Mouse (Mus musculus): ENCODE measurements around the gene Ulk1. TPM values are rescaled to one million over a fixed set of nuclear protein-coding genes. Genes with fewer than 3 reads are reported as not detected.

Ulk1 gene
- 48.8 and 70.4 TPM in 2 replicates for polyA plus RNA-seq (2012; rRNA removed; ENCODE audit: low replicate concordance)

DNA sequence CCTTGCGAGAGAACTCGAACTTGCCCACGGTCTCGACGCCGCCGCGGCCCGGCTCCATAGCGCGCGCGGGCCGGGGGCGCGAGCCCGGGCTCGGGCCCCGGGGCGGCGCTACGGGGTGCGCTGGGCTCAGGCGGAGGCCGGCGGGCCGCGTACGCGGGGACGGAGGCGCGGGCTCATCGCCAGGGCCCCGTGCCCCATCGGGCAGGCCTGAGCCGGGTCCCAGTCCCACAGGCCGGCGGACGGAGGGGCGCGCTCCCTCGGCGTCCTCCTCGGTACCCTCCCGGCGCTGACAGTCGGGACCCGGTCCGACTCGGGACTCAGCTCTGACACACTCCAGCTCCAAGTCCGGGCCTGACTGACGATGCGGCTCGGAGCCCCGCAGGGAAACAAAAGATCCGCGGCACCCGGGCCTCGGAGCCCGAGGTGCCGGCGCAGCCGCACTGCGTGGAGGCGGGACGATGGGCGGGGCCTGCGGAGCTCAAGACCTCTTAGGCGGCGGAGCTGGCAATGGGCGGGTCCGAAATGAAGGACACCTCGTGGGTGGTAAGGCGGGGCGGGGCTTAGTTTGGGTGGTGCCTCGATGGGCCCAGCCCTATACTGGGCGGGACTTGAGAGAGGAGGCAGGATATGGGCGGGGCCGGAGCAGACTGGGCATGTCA, at the start of gene Ulk1:
Gene Ulk1, minus strand, starts transcription at position 431 of the 659 bp plus-strand sequence.

DNA sequence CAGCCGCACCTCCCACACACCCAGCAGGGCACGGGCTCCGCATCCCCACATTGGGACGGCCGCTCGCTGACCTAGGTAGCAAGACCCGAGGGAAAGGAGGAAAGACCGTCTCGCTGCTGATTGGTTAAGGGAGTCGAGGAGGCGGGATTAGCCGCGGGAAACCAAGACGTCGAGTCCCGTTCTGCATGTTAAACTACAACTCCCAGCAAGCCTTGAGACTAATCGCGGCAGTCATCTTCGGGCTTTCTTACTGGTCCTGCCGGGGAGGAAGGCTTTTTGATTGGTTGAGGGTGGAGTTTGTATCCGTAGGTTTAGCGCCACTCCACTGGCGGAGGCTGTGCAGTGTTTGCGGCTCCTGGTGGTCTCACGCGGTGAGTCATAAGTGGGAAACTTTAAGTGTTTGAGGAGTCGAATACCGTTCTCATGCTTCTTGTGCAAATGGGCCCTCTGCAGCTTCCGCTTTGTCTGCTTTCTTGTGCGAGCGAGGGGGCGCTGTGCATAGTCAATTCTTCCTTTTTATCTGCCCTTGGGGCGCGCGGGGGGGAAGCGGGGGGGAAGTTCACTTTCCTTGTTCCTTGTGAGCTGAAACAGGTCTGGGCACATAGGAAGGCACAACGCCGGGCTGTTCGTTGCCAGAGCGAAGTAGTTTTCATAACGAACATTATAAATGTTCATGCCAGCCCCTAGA, 29.9 kb upstream of the Ulk1 start, which contains the start of the genes Hscb and Chek2:
Gene Hscb, minus strand, starts transcription at position 100 of the 688 bp plus-strand sequence.
Gene Chek2, plus strand, starts transcription at position 302 of the 688 bp plus-strand sequence.

DNA sequence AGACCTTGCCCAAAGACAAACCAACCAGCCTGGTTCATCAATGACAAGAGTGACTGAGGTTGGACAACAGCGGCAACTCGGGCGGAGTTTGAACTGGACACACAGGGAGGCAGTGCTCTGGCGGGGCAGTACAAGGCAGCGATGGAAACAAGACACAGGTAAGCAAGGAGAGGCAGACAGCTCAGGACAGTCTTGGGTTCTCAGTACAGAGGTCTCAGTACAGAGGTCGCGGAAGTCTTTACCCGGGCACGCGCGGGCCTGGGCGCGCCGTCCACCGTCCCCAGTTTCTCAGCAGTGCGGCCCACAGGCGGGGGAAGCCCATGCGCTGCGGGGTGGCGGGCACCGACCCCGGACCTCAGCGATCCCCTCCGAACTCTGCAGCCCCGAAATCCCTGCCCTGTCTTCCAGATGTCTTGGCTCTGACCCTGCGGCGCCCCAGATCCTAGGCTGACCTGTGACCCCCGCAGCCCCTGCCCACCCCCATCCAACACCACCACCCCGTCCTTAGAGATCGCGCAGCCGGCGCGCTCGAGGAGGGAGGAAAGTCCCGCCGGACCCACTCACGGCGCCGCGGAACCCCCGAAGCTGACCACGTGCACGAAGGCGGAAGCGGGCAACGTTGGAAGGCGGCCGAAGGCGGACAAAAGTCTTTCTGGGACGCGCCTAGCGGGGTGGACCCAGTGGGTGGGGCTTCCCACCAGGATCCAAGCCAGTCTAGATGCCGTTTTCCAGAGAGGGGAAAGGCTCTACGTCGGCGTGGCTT, 29.7 kb downstream of the Ulk1 start, which contains the start of gene Pus1:
Gene Pus1, minus strand, starts transcription at position 662 of the 763 bp plus-strand sequence.

DNA sequence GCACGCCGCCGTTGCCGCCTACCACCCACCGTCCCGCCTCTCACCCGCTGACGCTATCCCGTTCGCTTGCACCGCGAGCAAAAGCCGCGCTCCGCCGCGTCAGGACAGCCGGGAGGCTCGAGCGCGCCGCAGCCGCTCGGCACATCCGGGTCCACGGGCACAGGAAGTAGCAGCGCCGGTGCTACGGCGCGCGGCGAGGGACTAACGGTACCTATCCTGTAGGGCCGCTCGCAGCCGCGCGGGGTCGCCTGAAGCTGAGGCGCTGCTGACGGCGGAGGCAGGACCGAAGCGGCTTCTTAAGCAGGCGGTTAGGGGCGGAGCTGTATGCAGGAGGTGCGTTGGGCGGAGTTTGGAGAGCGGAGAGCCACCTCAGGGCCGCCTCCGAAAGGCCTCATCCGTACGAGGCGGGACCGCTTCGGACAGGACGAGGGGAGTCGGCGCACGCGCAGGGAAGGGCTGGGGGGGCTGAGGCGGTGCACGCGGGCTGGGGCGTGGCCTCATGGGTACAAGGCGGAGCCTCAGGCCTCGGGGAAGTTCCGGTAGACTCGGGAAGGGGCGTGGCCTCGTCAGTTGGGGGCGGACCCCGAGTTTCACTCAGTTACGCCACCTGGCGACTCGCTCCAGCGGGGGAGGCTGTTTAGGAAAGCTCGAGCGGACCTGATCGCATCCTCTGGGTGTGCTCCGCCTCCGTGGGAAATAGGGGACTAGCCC, 39.3 kb downstream of the Ulk1 start, which contains the start of gene Ep400:
Gene Ep400, minus strand, starts transcription at position 270 of the 711 bp plus-strand sequence.

Other genes starting within 250 kb of the Ulk1 start
- gene Noc4l, start 156.7 kb downstream of the Ulk1 start, polyA plus RNA-seq (2012; rRNA removed; ENCODE audit: low replicate concordance), result 50.4 and 60.0 TPM in 2 replicates
- gene Ddx51, start 156.6 kb downstream of the Ulk1 start, polyA plus RNA-seq (2012; rRNA removed; ENCODE audit: low replicate concordance), result 16.7 and 17.8 TPM in 2 replicates
- gene Ep400, start 39.4 kb downstream of the Ulk1 start, polyA plus RNA-seq (2012; rRNA removed; ENCODE audit: low replicate concordance), result 34.6 and 92.3 TPM in 2 replicates
- 21.7 and 22.3 TPM in 2 replicates for gene Pus1, start 29.4 kb downstream of the Ulk1 start, polyA plus RNA-seq (2012; rRNA removed; ENCODE audit: low replicate concordance)
- 15.6 and 20.2 TPM in 2 replicates for gene Hscb, start 29.7 kb upstream of the Ulk1 start, polyA plus RNA-seq (2012; rRNA removed; ENCODE audit: low replicate concordance)
- gene Chek2, start 29.9 kb upstream of the Ulk1 start, polyA plus RNA-seq (2012; rRNA removed; ENCODE audit: low replicate concordance), result 5.7 and 6.7 TPM in 2 replicates
- gene Ttc28, start 69.7 kb upstream of the Ulk1 start, polyA plus RNA-seq (2012; rRNA removed; ENCODE audit: low replicate concordance), result 9.8 and 15.9 TPM in 2 replicates

Measured in mammary gland, adult 2 months (tissue).